Mouse (Mus musculus) liver, embryonic 14.5 days (tissue): ENCODE results near the gene Syt15.

Experiments
- CTCF ChIP-seq: IDR thresholded peaks from 2 replicates; pipeline ENCODE4 v1.5.1; 2016; ENCODE audit warnings: antibody characterized with exemption, low read depth, control low read depth
- EP300 ChIP-seq: IDR thresholded peaks from 2 replicates; pipeline ENCODE4 v1.6.1; 2016; ENCODE audit warnings: antibody characterized with exemption, low read depth

DNA sequence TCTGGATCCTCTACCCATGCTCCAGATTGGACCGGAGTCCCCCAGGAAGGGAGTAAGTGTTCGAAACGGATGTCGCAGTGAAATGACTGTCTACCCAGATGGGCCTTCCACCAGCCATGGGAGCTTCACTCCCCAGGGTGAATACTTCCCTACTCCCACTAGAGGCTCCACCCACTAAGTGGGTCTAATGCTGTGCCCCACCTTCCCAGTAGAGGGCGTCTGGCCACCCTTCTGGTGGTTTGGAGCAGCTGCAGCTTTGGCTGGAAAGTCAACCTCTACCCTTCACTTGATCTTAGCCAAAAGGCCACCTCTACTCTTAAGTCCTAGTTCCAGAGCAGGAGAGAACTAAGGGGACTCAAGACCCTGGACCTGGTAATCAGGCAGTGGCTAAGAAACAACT is 30.8 kb upstream of the Syt15 start:
- TF ChIP-seq CTCF: peak; percentile 86
- no peak for TF ChIP-seq EP300
